Mouse (Mus musculus) gastrocnemius, postnatal 36 days (tissue): Measurements from ENCODE around the gene Stbd1. TPM values are rescaled to one million over a fixed set of nuclear protein-coding genes. Genes with fewer than 3 reads are reported as not detected.

ENCODE experiments used
- DNase-seq, 2 experiments: peaks; one replicate each; pipeline ENCODE4 v3.0.0; 2022
- intact Hi-C: fragments of 180-260 bp; cut with DNase I; formaldehyde crosslinking; loops from one replicate; pipeline ENCODE4 v1.15.1; 2025
- long read RNA-seq, 2 experiments: library from polyadenylated mRNA; stranded (forward); transcript quantifications; one replicate each; pipeline ENCODE4 v2.0.0; 2021
- total RNA-seq, 2 experiments: library from RNA; stranded (reverse); gene quantifications; 2 replicates each; pipeline ENCODE4 v1.2.3; 2021

Stbd1 gene
- total RNA-seq = 10 to 100 TPM; 45.5 to 66.2 TPM
- long read RNA-seq, experiment 1, transcript Stbd1-201 (2 exons, 1,985 nt) = major isoform, 49 of 211 reads
- long read RNA-seq, experiment 1, transcript Stbd1-202 (2 exons, 523 nt) = minor isoform, 5 of 211 reads
- long read RNA-seq, experiment 1, partial matches to known transcripts = 155 of 211 reads
- long read RNA-seq, experiment 1, other reads (novel, unspliced or antisense) = 2 of 211 reads
- long read RNA-seq, experiment 2, transcript Stbd1-201 (2 exons, 1,985 nt) = major isoform, 44 of 204 reads
- long read RNA-seq, experiment 2, partial matches to known transcripts = 158 of 204 reads
- long read RNA-seq, experiment 2, other reads (novel, unspliced or antisense) = 0 of 204 reads

GRCm38 (mm10) chr5:92602691-92603690, at the start of gene Stbd1:
Gene Stbd1 (plus strand): TSS chr5:92603041.
- peak; percentile 56 to 64 for DNase-seq
- intact Hi-C loops = loop anchor here (5.0 kb wide), 1 partner anchor 96 kb away; the partner anchor contains the start of gene Scarb2

GRCm38 (mm10) chr5:92553939-92554338, 48.9 kb upstream of the Stbd1 start:
- intact Hi-C loops = loop anchor here (5.0 kb wide), 1 partner anchor 92 kb away; no protein-coding TSS in a partner anchor

GRCm38 (mm10) chr5:92554443-92554842, 48.4 kb upstream of the Stbd1 start:
- intact Hi-C loops = loop anchor here (5.0 kb wide), 1 partner anchor 92 kb away; no protein-coding TSS in a partner anchor

More at GRCm38 (mm10) chr5:92553939-92554338, 48.9 kb upstream of the Stbd1 start:
- DNase-seq = no peak

GRCm38 (mm10) chr5:92554891-92555511, 47.8 kb upstream of the Stbd1 start, which contains the start of gene Fam47e:
Gene Fam47e (plus strand): TSS chr5:92555069.
- DNase-seq = no peak
- intact Hi-C loops = loop anchor here (5.0 kb wide), 2 partner anchors 37 to 93 kb away; no protein-coding TSS in a partner anchor

More at GRCm38 (mm10) chr5:92554443-92554842, 48.4 kb upstream of the Stbd1 start:
- DNase-seq = no peak

GRCm38 (mm10) chr5:92555905-92556304, 46.9 kb upstream of the Stbd1 start:
- intact Hi-C loops = loop anchor here (5.0 kb wide), 1 partner anchor 36 kb away; no protein-coding TSS in a partner anchor
- DNase-seq = no peak

- no peak for DNase-seq
- intact Hi-C loops = loop anchor here (5.0 kb wide), 1 partner anchor 35 kb away; no protein-coding TSS in a partner anchor
Measured at GRCm38 (mm10) chr5:92557508-92557907, 45.3 kb upstream of the Stbd1 start.

- DNase-seq = no peak
- intact Hi-C loops = no loop called here
Measured at GRCm38 (mm10) chr5:92560201-92560600, 42.6 kb upstream of the Stbd1 start.

- intact Hi-C loops = no loop called here
Measured at GRCm38 (mm10) chr5:92562002-92562401, 40.8 kb upstream of the Stbd1 start.

GRCm38 (mm10) chr5:92571232-92571631, 31.6 kb upstream of the Stbd1 start:
- DNase-seq = no peak
- intact Hi-C loops = no loop called here

More at GRCm38 (mm10) chr5:92562002-92562401, 40.8 kb upstream of the Stbd1 start:
- DNase-seq = no peak

GRCm38 (mm10) chr5:92579559-92579958, 23.3 kb upstream of the Stbd1 start:
- DNase-seq = no peak
- intact Hi-C loops = no loop called here

- intact Hi-C loops = no loop called here
- no peak for DNase-seq
Measured at GRCm38 (mm10) chr5:92585932-92586331, 16.9 kb upstream of the Stbd1 start.

GRCm38 (mm10) chr5:92595026-92595425, 7.8 kb upstream of the Stbd1 start:
- intact Hi-C loops = no loop called here
- no peak for DNase-seq

- DNase-seq = no peak
- intact Hi-C loops = no loop called here
Measured at GRCm38 (mm10) chr5:92596865-92597264, 6.0 kb upstream of the Stbd1 start.

GRCm38 (mm10) chr5:92599030-92599429, 3.8 kb upstream of the Stbd1 start:
- peak; percentile 32 to 59 for DNase-seq
- intact Hi-C loops = no loop called here

- intact Hi-C loops = loop anchor here (5.0 kb wide), 1 partner anchor 97 kb away; the partner anchor contains the start of gene Scarb2
- no peak for DNase-seq
Measured at GRCm38 (mm10) chr5:92604452-92605247, 1.8 kb downstream of the Stbd1 start.

- intact Hi-C loops = no loop called here
- DNase-seq = no peak
Measured at GRCm38 (mm10) chr5:92607492-92608229, 4.8 kb downstream of the Stbd1 start.

- intact Hi-C loops = loop anchor here (5.0 kb wide), 1 partner anchor 35 kb away; no protein-coding TSS in a partner anchor
Measured at GRCm38 (mm10) chr5:92612756-92613155, 9.9 kb downstream of the Stbd1 start.

GRCm38 (mm10) chr5:92621883-92622282, 19.0 kb downstream of the Stbd1 start:
- intact Hi-C loops = no loop called here

More at GRCm38 (mm10) chr5:92612756-92613155, 9.9 kb downstream of the Stbd1 start:
- no peak for DNase-seq

More at GRCm38 (mm10) chr5:92621883-92622282, 19.0 kb downstream of the Stbd1 start:
- no peak for DNase-seq
